Mouse (Mus musculus) bone marrow macrophage, adult 2 months (primary cell): ENCODE data around the gene Tmem88b. TPM values are rescaled to one million over a fixed set of nuclear protein-coding genes. Genes with fewer than 3 reads are reported as not detected.
"Not testable (repeated sequence)": the region's sequence is repeated elsewhere in the genome, so short reads cannot be mapped to it uniquely, and the experiment has no call there.

Experiments
- H3K27ac ChIP-seq: 2 replicates; pipeline ENCODE4 v1.5.1; 2012; ENCODE audit warnings: low read depth, low read length; ENCODE audit not compliant: insufficient read depth
- H3K4me1 ChIP-seq: 2 replicates; pipeline ENCODE4 v1.6.1; 2012; ENCODE audit warnings: low read length; ENCODE audit not compliant: control insufficient read depth, insufficient read depth
- H3K4me3 ChIP-seq: 2 replicates; pipeline ENCODE4 v1.5.1; 2012; ENCODE audit warnings: mild to moderate bottlenecking, low read length, moderate library complexity; ENCODE audit not compliant: insufficient read depth
- CTCF ChIP-seq: IDR thresholded peaks from 2 replicates; pipeline ENCODE4 v1.5.1; 2012; ENCODE audit warnings: low read depth, mild to moderate bottlenecking, low read length, moderate library complexity
- POLR2A ChIP-seq: IDR thresholded peaks from 2 replicates; pipeline ENCODE4 v1.6.1; 2012; ENCODE audit warnings: mild to moderate bottlenecking, low read depth, low read length, borderline replicate concordance
- polyA plus RNA-seq: library from polyadenylated mRNA; stranded (reverse); fragments of >200 nt; gene quantifications from 2 replicates; pipeline ENCODE4 v1.2.4, GENCODE M21; 2012; ENCODE audit not compliant: missing spikeins, insufficient read depth, insufficient read length

Gene Tmem88b
- polyA plus RNA-seq, 1 experiment: not detected

GRCm38 (mm10) chr4:155790021-155790489 is 4.4 kb upstream of the Tmem88b start, which contains the start of gene Ankrd65:
Ankrd65 (plus strand) TSS chr4:155790439.
- TF ChIP-seq CTCF (no peak), POLR2A (no peak)
- H3K4me1 ChIP-seq: no peaks in the 10 kb centered on the region
- H3K27ac ChIP-seq: no peak within 1 kb of the TSS
- H3K4me3 ChIP-seq: no peak within 1 kb of the TSS

- H3K27ac ChIP-seq, H3K4me1 ChIP-seq, H3K4me3 ChIP-seq: not testable (repeated sequence)
Measured at GRCm38 (mm10) chr4:155788833-155789232, 3.2 kb upstream of the Tmem88b start.

- Histone ChIP-seq H3K4me3 (no peak overlapping the region), H3K4me1 (peaks cover 2% of the 10 kb centered on the region), H3K27ac (no peak overlapping the region)
- no peak for TF ChIP-seq POLR2A
- TF ChIP-seq CTCF: no peak
Measured at GRCm38 (mm10) chr4:155788300-155788699, 2.6 kb upstream of the Tmem88b start.

GRCm38 (mm10) chr4:155785246-155785645 is 428 bp downstream of the Tmem88b start:
- TF ChIP-seq CTCF (no peak), POLR2A (no peak)
- Histone ChIP-seq H3K4me1 (peaks cover 2% of the 10 kb centered on the region), H3K4me3 (no peak overlapping the region), H3K27ac (no peak overlapping the region)

- TF ChIP-seq POLR2A: no peak
- peak; percentile 39; the same call in 1 of the 2 replicates for TF ChIP-seq CTCF
- H3K27ac ChIP-seq: no peak overlapping the region
- H3K4me3 ChIP-seq: peak overlapping the region; percentile 75
- peaks cover 2% of the 10 kb centered on the region for H3K4me1 ChIP-seq
Measured at GRCm38 (mm10) chr4:155784081-155784701, 1.5 kb downstream of the Tmem88b start.

GRCm38 (mm10) chr4:155783486-155784080 is 2.1 kb downstream of the Tmem88b start:
- no peak for TF ChIP-seq POLR2A
- no peak for TF ChIP-seq CTCF
- Histone ChIP-seq H3K4me3 (peak overlapping the region; percentile 75), H3K4me1 (peaks cover 2% of the 10 kb centered on the region), H3K27ac (no peak overlapping the region)

GRCm38 (mm10) chr4:155780895-155781294 is 4.8 kb downstream of the Tmem88b start:
- H3K4me1 ChIP-seq: peaks cover 8% of the 10 kb centered on the region
- no peak for TF ChIP-seq CTCF
- no peak for TF ChIP-seq POLR2A
- H3K27ac ChIP-seq: no peak overlapping the region
- H3K4me3 ChIP-seq: no peak overlapping the region

GRCm38 (mm10) chr4:155779498-155779897 is 6.2 kb downstream of the Tmem88b start:
- TF ChIP-seq CTCF (no peak), POLR2A (no peak)

GRCm38 (mm10) chr4:155777816-155778215 is 7.9 kb downstream of the Tmem88b start:
- Histone ChIP-seq H3K27ac (no peak overlapping the region), H3K4me1 (peaks cover 9% of the 10 kb centered on the region; the same call in 1 of the 2 replicates), H3K4me3 (no peak overlapping the region)
- TF ChIP-seq CTCF: no peak
- TF ChIP-seq POLR2A: no peak

More at GRCm38 (mm10) chr4:155779498-155779897, 6.2 kb downstream of the Tmem88b start:
- peaks cover 12% of the 10 kb centered on the region for H3K4me1 ChIP-seq
- H3K4me3 ChIP-seq: no peak overlapping the region
- no peak overlapping the region for H3K27ac ChIP-seq

GRCm38 (mm10) chr4:155776704-155777335 is 8.9 kb downstream of the Tmem88b start:
- no peak overlapping the region for H3K4me3 ChIP-seq
- no peak overlapping the region for H3K27ac ChIP-seq
- H3K4me1 ChIP-seq: peaks cover 9% of the 10 kb centered on the region; the same call in 1 of the 2 replicates
- TF ChIP-seq POLR2A (no peak), CTCF (no peak)
